Mouse (Mus musculus) hindbrain, embryonic 12.5 days (tissue): ENCODE measurements around the gene Brinp3. TPM values are rescaled to one million over a fixed set of nuclear protein-coding genes. Genes with fewer than 3 reads are reported as not detected.

Source experiments
- ATAC-seq: fragments of 200-750 bp; cut with Nextera tagmentation; 2 replicates; pipeline ENCODE4 v1.8.0; 2017; ENCODE audit warnings: moderate TSS enrichment; ENCODE audit not compliant: low FRiP score
- H3K27ac ChIP-seq: fragments of 300-500 bp; sonication (generic); 2 replicates; pipeline ENCODE4 v1.5.1; 2016; ENCODE audit warnings: mild to moderate bottlenecking
- H3K27me3 ChIP-seq: fragments of 300-500 bp; sonication (generic); 2 replicates; pipeline ENCODE4 v1.6.1; 2016; ENCODE audit warnings: mild to moderate bottlenecking
- H3K36me3 ChIP-seq: fragments of 300-500 bp; sonication (generic); 2 replicates; pipeline ENCODE4 v1.6.1; 2016; ENCODE audit warnings: mild to moderate bottlenecking
- H3K4me1 ChIP-seq: fragments of 300-500 bp; sonication (generic); 2 replicates; pipeline ENCODE4 v1.6.1; 2016
- H3K4me2 ChIP-seq: fragments of 300-500 bp; sonication (generic); replicated peaks from 2 replicates; pipeline ENCODE4 v1.6.1; 2016; ENCODE audit warnings: mild to moderate bottlenecking
- H3K4me3 ChIP-seq: fragments of 300-500 bp; sonication (generic); 2 replicates; pipeline ENCODE4 v1.5.1; 2016; ENCODE audit warnings: mild to moderate bottlenecking
- H3K9ac ChIP-seq: fragments of 300-500 bp; sonication (generic); 2 replicates; pipeline ENCODE4 v1.6.1; 2016; ENCODE audit warnings: mild to moderate bottlenecking, moderate library complexity
- H3K9me3 ChIP-seq: fragments of 300-500 bp; sonication (generic); replicated peaks from 2 replicates; pipeline ENCODE4 v1.6.1; 2016; ENCODE audit warnings: mild to moderate bottlenecking
- WGBS: fragments of 180-500 bp; shearing (Covaris S2); methylation state at CpG from one replicate; pipeline ENCODE4 v1.1.7; 2016; 5-methylcytosine and 5-hydroxymethylcytosine counted together
- polyA plus RNA-seq: library from polyadenylated mRNA; unstranded; fragments of >200 nt; fragmentation: Nextera tagmentation; extraction: Ambion mirVana; gene quantifications from 2 replicates; pipeline ENCODE4 v1.2.1, GENCODE M21; 2016

Gene Brinp3
- polyA plus RNA-seq, result 3.1 and 5.1 TPM in 2 replicates

DNA sequence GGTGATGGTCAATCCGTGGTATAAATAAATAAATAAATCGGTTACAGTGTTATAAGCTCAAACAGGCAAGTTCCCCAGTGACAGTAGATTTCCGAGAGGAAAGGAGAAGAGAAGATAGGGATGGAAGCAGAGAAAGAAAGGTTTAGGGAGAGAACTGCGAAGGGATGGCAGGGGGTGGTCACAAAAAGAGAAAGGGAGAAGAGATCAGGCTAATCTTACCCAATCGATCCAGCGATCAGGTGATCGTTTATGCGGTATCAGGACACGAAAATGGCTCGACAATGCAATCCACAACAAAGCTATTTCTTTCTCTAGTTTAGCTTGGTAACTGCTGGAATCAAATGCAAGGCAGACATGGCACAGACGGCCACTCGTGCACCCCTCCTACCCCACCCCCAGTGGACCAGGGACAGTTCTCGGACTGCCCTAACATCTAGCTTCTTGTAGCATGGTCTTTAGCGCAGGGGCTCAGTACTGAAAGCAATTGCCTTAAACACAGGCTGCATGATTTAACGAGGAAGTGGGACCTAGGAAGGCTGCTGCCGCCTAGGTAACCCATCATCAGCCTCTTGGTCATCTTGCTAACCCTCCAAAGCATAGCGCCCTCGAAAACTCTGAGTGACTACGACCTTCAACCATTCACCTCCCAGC is at the start of gene Brinp3:
Brinp3 (plus strand) TSS at position 80 of the 651 bp plus-strand sequence.
- H3K36me3 ChIP-seq, result no peaks in the 10 kb centered on the region
- no peak within 1 kb of the TSS for H3K27ac ChIP-seq
- no peaks in the 10 kb centered on the region for H3K9me3 ChIP-seq
- ATAC-seq, result 0 out of 2 replicates have a peak, but pooled peaks have one; percentile 30
- peak within 1 kb of the TSS; percentile 69 for H3K4me2 ChIP-seq
- peak within 1 kb of the TSS; percentile 42 for H3K4me3 ChIP-seq
- peaks cover 19% of the 10 kb centered on the region for H3K27me3 ChIP-seq
- peaks cover 4% of the 10 kb centered on the region for H3K4me1 ChIP-seq
- WGBS, result 2% methylated on average over 19 of the region's 19 CpGs
- H3K9ac ChIP-seq, result peak within 1 kb of the TSS; percentile 53

DNA sequence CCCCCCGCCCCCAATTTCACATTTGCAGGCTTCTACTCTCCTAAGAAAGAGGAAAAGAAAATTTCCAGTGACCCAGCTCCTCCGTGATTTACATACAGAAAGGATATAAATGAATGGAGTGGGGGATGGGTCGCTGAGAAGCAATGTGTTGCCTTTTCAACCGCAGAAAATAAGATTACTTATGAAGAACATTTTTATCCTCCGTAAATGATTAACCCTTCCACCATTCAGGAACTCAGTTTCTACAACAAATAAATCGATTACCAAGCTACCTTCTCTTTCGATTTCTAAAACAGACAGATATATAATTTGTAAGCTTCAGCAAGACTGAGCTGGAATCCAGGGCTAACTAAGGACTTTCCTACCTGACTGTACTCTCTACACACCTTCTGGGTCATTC is 339 bp upstream of the Brinp3 start:
- H3K4me2 ChIP-seq, result peak overlapping the region; percentile 69
- no peaks in the 10 kb centered on the region for H3K36me3 ChIP-seq
- peak overlapping the region; percentile 53 for H3K9ac ChIP-seq
- H3K27me3 ChIP-seq, result peaks cover 19% of the 10 kb centered on the region
- no peak overlapping the region for H3K27ac ChIP-seq
- no peaks in the 10 kb centered on the region for H3K9me3 ChIP-seq
- WGBS, result 14% methylated on average over 7 of the region's 7 CpGs
- peak overlapping the region; percentile 42 for H3K4me3 ChIP-seq
- H3K4me1 ChIP-seq, result peaks cover 4% of the 10 kb centered on the region
- ATAC-seq, result no peak

DNA sequence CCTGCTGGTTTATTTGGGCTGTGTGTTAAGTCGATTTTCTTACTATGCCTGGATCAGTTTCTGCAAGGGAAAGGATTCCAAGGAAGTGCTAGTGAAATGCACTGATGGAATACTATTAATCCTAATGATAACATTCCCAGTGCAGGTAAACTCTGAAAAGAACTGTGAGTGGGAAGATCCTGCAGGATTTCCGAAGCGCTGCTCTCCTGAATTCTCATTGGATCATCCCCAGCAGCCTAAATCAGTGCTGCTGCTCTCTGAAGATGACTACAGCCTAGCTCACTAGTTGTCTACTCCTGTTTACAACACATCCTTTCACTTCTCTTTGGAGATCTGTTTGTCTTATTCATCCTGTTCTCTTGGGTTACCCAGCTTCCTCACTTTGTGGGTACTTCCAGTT is 826 bp downstream of the Brinp3 start:
- Histone ChIP-seq H3K9ac (0 out of 2 replicates have a peak overlapping the region, but pooled peaks have one; percentile 53), H3K4me3 (peak overlapping the region; percentile 42), H3K27ac (no peak overlapping the region), H3K4me2 (peak overlapping the region; percentile 69), H3K36me3 (no peaks in the 10 kb centered on the region), H3K27me3 (peaks cover 19% of the 10 kb centered on the region), H3K4me1 (peaks cover 4% of the 10 kb centered on the region), H3K9me3 (no peaks in the 10 kb centered on the region)
- ATAC-seq, result no peak
- 4% methylated on average over 3 of the region's 3 CpGs for WGBS

DNA sequence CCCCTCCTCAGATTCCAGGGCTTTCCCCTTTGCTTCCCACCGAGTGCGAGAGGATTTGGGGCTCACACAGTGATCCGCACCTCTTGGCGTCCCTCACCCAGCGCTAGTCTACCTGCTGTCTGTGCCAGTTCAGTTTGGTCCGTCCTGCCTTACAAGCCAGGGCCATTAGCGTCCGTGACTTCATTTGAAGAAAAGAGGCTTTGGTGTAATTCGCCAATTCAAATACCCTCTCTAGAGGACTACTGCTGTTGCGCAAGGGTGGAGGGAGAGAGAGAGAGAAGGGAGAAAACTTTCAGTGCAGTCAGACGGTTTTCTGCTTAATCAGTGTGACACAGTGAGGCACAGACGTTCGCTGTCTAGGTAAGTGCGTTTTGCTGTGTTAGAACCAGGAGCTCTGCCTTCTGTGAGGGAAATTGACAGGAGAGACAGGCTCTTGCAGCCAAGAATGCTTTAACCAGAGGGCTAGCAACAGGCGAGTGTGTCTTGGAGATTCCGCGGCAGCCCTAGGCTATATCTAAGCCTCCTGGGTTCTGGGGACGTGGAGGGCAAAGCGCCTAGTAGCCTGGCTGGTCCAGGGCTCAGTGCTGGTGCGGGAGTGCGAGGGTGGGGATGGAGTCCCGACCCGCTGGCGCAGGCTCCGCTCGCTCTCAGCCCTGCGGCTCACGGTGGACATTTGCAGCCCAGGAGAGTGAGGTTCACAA is 3.0 kb downstream of the Brinp3 start:
- H3K4me2 ChIP-seq, result peak overlapping the region; percentile 92
- H3K36me3 ChIP-seq, result no peaks in the 10 kb centered on the region
- peak overlapping the region; percentile 56 for H3K9ac ChIP-seq
- H3K4me3 ChIP-seq, result peak overlapping the region; percentile 51
- peaks cover 4% of the 10 kb centered on the region for H3K4me1 ChIP-seq
- peaks cover 19% of the 10 kb centered on the region for H3K27me3 ChIP-seq
- WGBS, result under 1% methylated on average over 28 of the region's 28 CpGs
- no peaks in the 10 kb centered on the region for H3K9me3 ChIP-seq
- H3K27ac ChIP-seq, result 0 out of 2 replicates have a peak overlapping the region, but pooled peaks have one; percentile 23
- ATAC-seq, result peak; percentile 85

DNA sequence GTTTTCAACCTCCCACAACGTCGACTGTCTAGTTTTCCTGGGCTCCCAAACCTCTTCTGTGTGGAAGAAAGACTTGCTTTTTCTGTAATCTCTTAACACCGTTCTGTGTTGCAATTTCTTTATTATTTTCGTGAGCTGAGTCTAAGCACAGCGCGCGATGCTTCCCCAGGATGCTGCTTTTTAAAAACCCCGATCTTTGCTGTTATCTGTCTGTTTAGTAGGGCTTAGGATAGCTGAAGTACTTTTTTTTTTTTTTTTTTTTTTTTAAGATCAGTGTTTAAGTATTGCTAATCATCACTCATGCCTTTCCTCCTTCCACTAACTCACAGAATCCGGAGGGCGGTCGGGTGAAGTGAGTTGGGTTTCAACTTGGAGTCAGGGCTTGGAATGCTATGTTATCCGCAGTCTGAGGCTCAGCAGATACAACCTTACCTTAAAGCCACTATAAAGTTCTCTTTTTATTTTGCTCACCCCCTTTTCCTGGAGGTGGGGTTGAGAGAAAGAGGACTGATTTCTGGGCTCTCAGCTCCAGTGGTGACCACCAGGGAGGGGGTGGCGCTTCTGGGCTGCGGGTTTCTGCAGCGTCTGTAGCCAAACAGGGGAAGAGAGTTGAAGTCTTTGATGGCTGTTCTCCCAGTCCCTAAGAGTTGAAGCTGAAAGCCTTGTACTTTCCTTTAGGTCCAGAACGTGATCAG is 3.7 kb downstream of the Brinp3 start:
- WGBS, result under 1% methylated on average over 16 of the region's 16 CpGs
- peaks cover 19% of the 10 kb centered on the region for H3K27me3 ChIP-seq
- 0 out of 2 replicates have a peak overlapping the region, but pooled peaks have one; percentile 23 for H3K27ac ChIP-seq
- H3K9ac ChIP-seq, result peak overlapping the region; percentile 56
- H3K4me3 ChIP-seq, result peak overlapping the region; percentile 51
- no peaks in the 10 kb centered on the region for H3K9me3 ChIP-seq
- peaks cover 4% of the 10 kb centered on the region for H3K4me1 ChIP-seq
- ATAC-seq, result peak; percentile 38
- H3K36me3 ChIP-seq, result no peaks in the 10 kb centered on the region
- H3K4me2 ChIP-seq, result peak overlapping the region; percentile 92

DNA sequence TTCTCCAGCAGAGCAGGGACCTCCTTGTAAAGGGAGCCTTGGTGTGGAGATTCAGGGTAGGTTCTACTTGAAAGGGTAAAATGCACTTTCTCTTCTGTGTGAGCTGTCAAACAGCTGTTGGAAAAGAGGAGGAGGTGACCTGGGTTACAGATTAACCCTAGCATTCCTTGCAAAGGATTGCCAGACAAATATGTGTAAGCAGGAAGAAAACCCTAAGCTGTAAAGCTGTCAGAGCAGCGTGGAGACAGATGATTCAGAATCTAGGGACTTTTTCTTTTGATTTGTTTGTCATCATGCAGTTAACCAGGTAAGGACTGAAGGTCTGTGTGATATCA is 4.2 kb downstream of the Brinp3 start:
- no peaks in the 10 kb centered on the region for H3K9me3 ChIP-seq
- H3K4me1 ChIP-seq, result peaks cover 4% of the 10 kb centered on the region
- peaks cover 19% of the 10 kb centered on the region for H3K27me3 ChIP-seq
- no peak overlapping the region for H3K9ac ChIP-seq
- H3K36me3 ChIP-seq, result no peaks in the 10 kb centered on the region
- no peak for ATAC-seq
- peak overlapping the region; percentile 51 for H3K4me3 ChIP-seq
- H3K27ac ChIP-seq, result no peak overlapping the region
- peak overlapping the region; percentile 92 for H3K4me2 ChIP-seq
- 6% methylated on average over 1 of the region's 1 CpGs for WGBS

DNA sequence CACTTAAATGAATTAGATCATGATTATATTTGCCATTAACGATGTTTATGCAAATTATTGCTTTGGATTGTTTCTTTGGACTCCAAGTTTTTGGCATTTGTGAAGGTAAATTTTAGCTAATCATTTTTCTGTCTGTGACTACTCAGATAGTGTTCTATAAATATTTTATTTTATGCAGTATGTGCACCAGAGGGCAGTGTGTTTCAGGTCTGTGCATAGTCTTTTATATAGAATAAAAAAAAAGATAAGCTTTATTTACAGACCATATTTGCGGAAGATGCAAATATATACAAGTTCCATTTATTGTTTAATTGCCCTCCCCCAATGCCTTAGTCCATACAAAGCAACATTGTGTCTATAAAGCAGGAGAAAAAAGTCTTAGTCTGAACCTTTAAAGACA is 20.8 kb downstream of the Brinp3 start:
- Histone ChIP-seq H3K4me1 (no peaks in the 10 kb centered on the region), H3K4me3 (no peak overlapping the region), H3K27me3 (no peaks in the 10 kb centered on the region), H3K27ac (no peak overlapping the region), H3K9me3 (no peaks in the 10 kb centered on the region), H3K36me3 (no peaks in the 10 kb centered on the region), H3K4me2 (no peak overlapping the region), H3K9ac (no peak overlapping the region)
- 84% methylated on average over 2 of the region's 2 CpGs for WGBS
- ATAC-seq, result no peak

DNA sequence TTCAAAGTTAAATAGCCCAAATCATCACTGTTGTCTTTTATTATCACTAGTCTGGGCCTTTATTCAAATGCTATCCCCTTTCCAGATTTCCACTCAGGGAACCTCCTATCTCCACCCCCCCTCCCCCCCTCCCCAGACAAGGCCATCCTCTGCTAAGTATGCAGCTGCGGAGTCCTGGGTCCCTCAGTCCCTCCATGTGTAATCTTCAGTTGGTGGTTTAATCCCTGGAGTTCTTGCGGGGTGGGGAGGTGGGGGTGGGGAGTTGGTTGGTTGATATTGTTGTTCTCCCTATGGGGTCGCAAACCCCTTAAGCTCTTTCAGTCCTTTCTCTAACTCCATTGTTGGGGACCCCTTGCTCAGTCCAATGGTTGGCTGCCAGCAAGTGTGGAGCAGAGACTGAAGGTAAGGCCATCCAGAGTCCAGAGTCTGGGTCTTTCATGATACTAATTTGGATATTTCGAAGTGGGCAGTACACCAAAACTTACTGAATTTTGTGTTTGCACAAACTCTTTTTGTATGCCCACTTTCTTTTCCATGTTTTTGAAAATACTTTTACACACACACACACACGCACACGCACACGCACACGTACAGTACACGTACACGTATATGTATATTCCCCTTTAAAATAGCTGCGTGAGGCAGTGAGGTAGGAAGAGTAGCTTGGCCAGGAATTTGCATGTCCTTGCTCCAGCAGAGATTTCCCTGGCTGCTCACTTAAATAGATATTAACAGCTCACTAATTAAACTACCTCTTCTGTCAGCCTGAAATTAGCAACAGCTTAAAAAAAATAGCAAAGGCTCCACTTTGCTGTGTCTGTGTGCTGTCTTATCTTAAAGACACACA is 29.4 kb downstream of the Brinp3 start:
- no peak for ATAC-seq
- WGBS, result 68% methylated on average over 11 of the region's 11 CpGs
- no peaks in the 10 kb centered on the region for H3K27me3 ChIP-seq

DNA sequence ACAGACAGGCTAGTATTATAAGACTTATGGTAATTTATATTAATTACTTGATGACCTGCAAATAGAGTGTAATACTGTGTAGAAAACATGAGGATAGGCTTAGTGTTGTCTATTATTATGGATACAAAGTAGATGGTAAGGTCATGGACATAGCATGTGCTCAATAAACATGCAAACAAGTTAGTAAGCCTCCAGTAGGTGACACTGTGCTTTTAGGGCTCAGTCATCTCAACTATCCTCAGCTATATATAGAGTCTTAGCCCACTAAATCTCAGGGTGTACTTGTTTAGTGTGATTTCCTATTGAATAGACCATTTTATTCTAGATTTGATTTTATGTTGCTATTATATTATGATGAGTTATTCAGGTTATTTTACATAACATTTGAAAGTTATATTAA is 34.0 kb downstream of the Brinp3 start:
- Histone ChIP-seq H3K9me3 (no peaks in the 10 kb centered on the region), H3K36me3 (no peaks in the 10 kb centered on the region), H3K4me1 (no peaks in the 10 kb centered on the region), H3K27me3 (no peaks in the 10 kb centered on the region), H3K4me3 (no peak overlapping the region), H3K9ac (no peak overlapping the region), H3K27ac (no peak overlapping the region), H3K4me2 (no peak overlapping the region)
- no peak for ATAC-seq

More for the DNA sequence above, 29.4 kb downstream of the Brinp3 start:
- Histone ChIP-seq H3K36me3 (no peaks in the 10 kb centered on the region), H3K9ac (no peak overlapping the region), H3K4me1 (no peaks in the 10 kb centered on the region), H3K27ac (no peak overlapping the region), H3K4me3 (no peak overlapping the region), H3K4me2 (no peak overlapping the region), H3K9me3 (no peaks in the 10 kb centered on the region)

DNA sequence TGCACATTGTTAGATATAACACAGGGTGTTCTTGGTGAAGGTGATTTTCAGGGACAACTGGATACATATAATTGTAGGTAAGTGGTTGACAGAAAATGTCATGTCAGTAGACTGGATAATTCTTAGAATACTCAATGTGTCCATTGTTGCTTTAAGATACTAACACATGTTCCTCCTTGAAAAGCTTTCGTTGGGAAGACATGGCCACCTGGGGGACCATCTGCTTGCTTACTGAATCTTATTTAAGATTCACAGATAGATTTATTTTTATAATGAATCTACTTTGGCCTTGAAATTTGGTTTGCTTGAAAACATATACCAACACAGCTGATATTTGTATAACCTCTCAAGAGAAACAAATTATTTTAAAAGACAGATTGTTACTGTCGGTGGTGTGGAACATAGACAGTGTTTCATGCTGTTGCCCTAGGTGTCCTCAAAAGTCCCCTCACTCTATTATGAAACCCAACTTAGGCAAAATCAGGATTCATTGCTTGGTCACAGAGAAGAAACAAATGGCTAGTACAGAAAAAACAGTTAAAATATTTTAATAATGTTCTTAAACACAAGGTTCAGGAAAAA is 52.4 kb downstream of the Brinp3 start:
- Histone ChIP-seq H3K36me3 (no peaks in the 10 kb centered on the region), H3K9ac (no peak overlapping the region), H3K4me2 (no peak overlapping the region), H3K9me3 (no peaks in the 10 kb centered on the region), H3K4me1 (no peaks in the 10 kb centered on the region), H3K27ac (no peak overlapping the region), H3K27me3 (no peaks in the 10 kb centered on the region), H3K4me3 (no peak overlapping the region)
- ATAC-seq, result no peak
- 74% methylated on average over 2 of the region's 2 CpGs for WGBS

DNA sequence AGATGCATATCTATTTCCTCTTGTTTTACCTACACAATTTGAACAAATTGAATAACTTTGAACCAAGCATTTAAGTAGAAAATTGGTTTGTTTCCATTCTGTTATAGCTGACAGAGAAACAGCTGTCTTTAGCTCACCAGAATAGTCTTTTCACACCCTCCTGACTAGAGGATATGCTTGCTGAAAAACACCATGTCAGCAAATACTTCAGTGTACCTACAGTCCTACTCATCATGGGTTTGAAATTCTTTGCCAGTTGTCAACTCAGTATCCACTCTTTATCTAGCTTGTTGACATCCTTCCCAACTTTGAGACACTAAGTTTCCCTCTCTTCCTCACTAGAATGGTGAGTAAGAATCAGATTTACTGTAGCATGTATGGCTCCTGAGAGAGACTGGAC is 62.4 kb downstream of the Brinp3 start:
- Histone ChIP-seq H3K27ac (no peak overlapping the region), H3K4me2 (no peak overlapping the region), H3K4me3 (no peak overlapping the region), H3K9me3 (no peaks in the 10 kb centered on the region), H3K9ac (no peak overlapping the region), H3K36me3 (no peaks in the 10 kb centered on the region), H3K27me3 (no peaks in the 10 kb centered on the region), H3K4me1 (no peaks in the 10 kb centered on the region)
- no peak for ATAC-seq
